Mouse (Mus musculus) embryonic facial prominence, embryonic 14.5 days (tissue): ENCODE results near the gene Mbd5. TPM values are rescaled to one million over a fixed set of nuclear protein-coding genes. Genes with fewer than 3 reads are reported as not detected.
"Not testable (repeated sequence)": the region's sequence is repeated elsewhere in the genome, so short reads cannot be mapped to it uniquely, and the experiment has no call there.

Source experiments
- ATAC-seq: fragments of 200-750 bp; cut with Nextera tagmentation; 2 replicates; pipeline ENCODE4 v1.8.0; 2017; ENCODE audit warnings: low read depth, moderate number of reproducible peaks, moderate TSS enrichment
- DNase-seq: peaks from one replicate; pipeline ENCODE4 v3.0.0-alpha.2; 2015; ENCODE audit warnings: low spot score
- H3K27ac ChIP-seq: fragments of 300-500 bp; sonication (generic); replicated peaks from 2 replicates; pipeline ENCODE4 v1.5.1; 2014; ENCODE audit warnings: low read depth, mild to moderate bottlenecking, low read length, moderate library complexity
- H3K27me3 ChIP-seq: fragments of 300-500 bp; sonication (generic); replicated peaks from 2 replicates; pipeline ENCODE4 v1.6.1; 2014; ENCODE audit warnings: low read length; ENCODE audit not compliant: control insufficient read depth, insufficient read depth
- H3K36me3 ChIP-seq: fragments of 300-500 bp; sonication (generic); 2 replicates; pipeline ENCODE4 v1.6.1; 2014; ENCODE audit warnings: low read length, mixed read lengths; ENCODE audit not compliant: control insufficient read depth, insufficient read depth
- H3K4me1 ChIP-seq: fragments of 300-500 bp; sonication (generic); 2 replicates; pipeline ENCODE4 v1.6.1; 2014; ENCODE audit warnings: antibody characterized with exemption, low read length; ENCODE audit not compliant: control insufficient read depth, insufficient read depth
- H3K4me2 ChIP-seq: fragments of 300-500 bp; sonication (generic); 2 replicates; pipeline ENCODE4 v1.6.1; 2014; ENCODE audit warnings: low read depth, mild to moderate bottlenecking, low read length, moderate library complexity, mixed read lengths
- H3K4me3 ChIP-seq: fragments of 300-500 bp; sonication (generic); 2 replicates; pipeline ENCODE4 v1.5.1; 2014; ENCODE audit warnings: low read depth, mild to moderate bottlenecking, low read length
- H3K9ac ChIP-seq: fragments of 300-500 bp; sonication (generic); 2 replicates; pipeline ENCODE4 v1.6.1; 2014; ENCODE audit warnings: low read depth, mild to moderate bottlenecking, low read length, moderate library complexity, mixed read lengths
- H3K9me3 ChIP-seq: fragments of 300-500 bp; sonication (generic); 2 replicates; pipeline ENCODE4 v1.6.1; 2016; ENCODE audit warnings: low read length; ENCODE audit not compliant: control insufficient read depth
- WGBS: fragments of 180-500 bp; shearing (Covaris S2); extraction: QIAGEN DNeasy Blood & Tissue Kit; methylation state at CpG from one replicate; pipeline ENCODE4 v1.1.7; 2014; 5-methylcytosine and 5-hydroxymethylcytosine counted together
- polyA plus RNA-seq: library from polyadenylated mRNA; unstranded; fragments of >200 nt; fragmentation: Nextera tagmentation; extraction: Ambion mirVana; gene quantifications from 2 replicates; pipeline ENCODE4 v1.2.1, GENCODE M21; 2014

The Mbd5 gene
- polyA plus RNA-seq, 1 experiment from 2014 or later, result 23.5 TPM

DNA sequence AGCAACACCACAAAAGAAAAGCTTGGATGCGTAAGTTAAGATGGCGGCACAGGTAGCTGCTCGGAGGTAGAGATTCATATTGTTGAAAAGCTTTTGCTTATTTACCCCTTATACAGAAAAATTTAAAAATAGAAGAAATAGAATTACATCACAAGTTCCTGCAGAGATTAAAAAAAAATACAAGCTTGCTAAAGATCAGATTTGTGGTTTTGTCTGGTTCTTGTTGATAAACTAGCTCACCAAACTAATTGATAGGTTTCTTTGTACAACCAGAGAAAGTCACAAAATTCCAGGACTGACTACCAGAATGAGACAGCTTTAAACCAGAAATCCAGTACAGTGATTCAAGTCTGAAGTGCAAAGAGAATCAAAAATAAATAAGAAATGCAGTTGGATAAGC is 242.4 kb downstream of the Mbd5 start:
- DNase-seq (no peak), ATAC-seq (no peak)
- no peaks in the 10 kb centered on the region for H3K4me1 ChIP-seq
- H3K27me3 ChIP-seq, result no peaks in the 10 kb centered on the region
- H3K4me2 ChIP-seq, result no peak overlapping the region
- no peak overlapping the region for H3K27ac ChIP-seq
- no peak overlapping the region for H3K4me3 ChIP-seq
- H3K9me3 ChIP-seq, result no peaks in the 10 kb centered on the region
- H3K9ac ChIP-seq, result no peak overlapping the region
- H3K36me3 ChIP-seq, result no peaks in the 10 kb centered on the region
- 93% methylated on average over 3 of the region's 3 CpGs for WGBS

GRCm38 (mm10) chr2:49204081-49204480 is 254.8 kb downstream of the Mbd5 start:
- Histone ChIP-seq H3K9me3 (no peaks in the 10 kb centered on the region), H3K4me2 (no peak overlapping the region), H3K27ac (no peak overlapping the region), H3K27me3 (no peaks in the 10 kb centered on the region), H3K9ac (no peak overlapping the region), H3K36me3 (no peaks in the 10 kb centered on the region), H3K4me3 (no peak overlapping the region), H3K4me1 (no peaks in the 10 kb centered on the region)
- DNase-seq (no peak), ATAC-seq (no peak)
- 61% methylated on average over 1 of the region's 1 CpGs for WGBS

- not testable (repeated sequence) for H3K4me1 ChIP-seq
- WGBS, result 85% methylated on average over 1 of the region's 1 CpGs
These were observed 256.4 kb downstream of the Mbd5 start for GRCm38 (mm10) chr2:49205692-49206091.

DNA sequence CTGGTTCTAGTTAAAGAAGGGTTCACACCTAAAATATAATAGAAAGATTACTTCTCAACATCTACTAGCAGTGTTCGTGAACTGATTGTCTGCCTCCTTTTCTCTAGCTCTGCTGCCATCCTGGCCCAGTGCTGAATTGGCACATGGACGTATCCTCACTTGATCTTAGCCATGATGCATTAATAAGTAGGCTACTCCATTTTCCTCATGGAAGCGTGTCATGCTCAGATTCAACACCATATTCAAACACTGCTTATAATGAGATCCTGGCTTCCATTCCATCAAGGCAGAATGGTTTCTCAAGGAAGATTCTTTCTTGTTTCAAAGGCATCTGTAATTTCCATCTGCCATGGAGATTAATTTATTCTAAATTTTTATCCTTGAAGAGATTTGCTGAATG is 260.0 kb downstream of the Mbd5 start:
- Histone ChIP-seq H3K4me1 (no peaks in the 10 kb centered on the region), H3K27ac (no peak overlapping the region), H3K9me3 (no peaks in the 10 kb centered on the region), H3K27me3 (no peaks in the 10 kb centered on the region), H3K9ac (no peak overlapping the region), H3K36me3 (no peaks in the 10 kb centered on the region), H3K4me3 (no peak overlapping the region), H3K4me2 (no peak overlapping the region)
- 89% methylated on average over 3 of the region's 3 CpGs for WGBS
- no peak for ATAC-seq
- no peak for DNase-seq

More at GRCm38 (mm10) chr2:49205692-49206091, 256.4 kb downstream of the Mbd5 start:
- DNase-seq, H3K4me2 ChIP-seq, H3K27me3 ChIP-seq, H3K9me3 ChIP-seq, ATAC-seq, H3K4me3 ChIP-seq, H3K9ac ChIP-seq, H3K27ac ChIP-seq, H3K36me3 ChIP-seq: not testable (repeated sequence)

DNA sequence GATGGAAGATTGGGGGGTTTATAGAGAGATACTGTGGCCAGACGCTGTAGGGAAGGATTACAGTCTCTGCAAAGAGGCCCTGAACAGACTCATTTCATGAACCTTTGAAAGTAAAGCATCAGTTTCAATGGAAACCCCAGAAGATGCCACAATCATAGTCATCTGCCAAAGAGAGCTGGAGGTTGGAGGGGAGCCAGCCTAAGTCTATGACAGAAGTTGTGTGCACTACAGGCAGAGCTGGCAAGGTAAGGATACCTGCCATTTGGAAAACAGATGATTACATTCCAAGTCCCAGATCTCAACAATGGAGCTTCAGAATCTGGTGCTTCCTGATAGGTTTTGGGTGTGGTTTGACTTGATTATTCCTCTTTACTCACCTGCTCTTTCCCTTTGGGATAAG is 261.1 kb downstream of the Mbd5 start:
- DNase-seq (no peak), ATAC-seq (no peak)
- Histone ChIP-seq H3K4me3 (no peak overlapping the region), H3K36me3 (no peaks in the 10 kb centered on the region), H3K9ac (no peak overlapping the region), H3K27me3 (no peaks in the 10 kb centered on the region), H3K27ac (no peak overlapping the region), H3K9me3 (no peaks in the 10 kb centered on the region), H3K4me2 (no peak overlapping the region), H3K4me1 (no peaks in the 10 kb centered on the region)
- WGBS, result 93% methylated on average over 1 of the region's 1 CpGs

DNA sequence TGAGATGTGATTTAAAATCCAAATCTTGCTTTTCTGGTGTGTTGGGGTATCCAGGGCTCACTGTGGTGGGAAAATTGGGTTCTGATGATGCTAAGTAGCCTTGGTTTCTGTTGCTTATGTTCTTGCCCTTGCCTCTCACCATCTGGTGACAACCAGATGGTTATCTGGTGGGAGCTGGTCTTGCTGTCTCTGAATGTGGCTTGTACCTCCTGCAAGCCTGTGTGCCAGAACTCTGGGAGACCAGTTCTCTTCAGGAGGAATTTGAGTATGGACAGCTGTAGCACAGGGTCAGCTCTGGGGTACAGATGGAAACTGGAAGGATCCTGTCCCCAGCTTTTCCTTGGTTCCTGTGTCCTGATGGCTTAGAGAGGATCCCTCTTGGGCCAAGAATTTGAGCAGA is 280.4 kb downstream of the Mbd5 start:
- Histone ChIP-seq H3K9ac (no peak overlapping the region), H3K27me3 (no peaks in the 10 kb centered on the region), H3K4me2 (no peak overlapping the region), H3K27ac (no peak overlapping the region), H3K4me3 (no peak overlapping the region), H3K36me3 (no peaks in the 10 kb centered on the region), H3K4me1 (no peaks in the 10 kb centered on the region), H3K9me3 (no peaks in the 10 kb centered on the region)
- no peak for ATAC-seq
- DNase-seq, result no peak

DNA sequence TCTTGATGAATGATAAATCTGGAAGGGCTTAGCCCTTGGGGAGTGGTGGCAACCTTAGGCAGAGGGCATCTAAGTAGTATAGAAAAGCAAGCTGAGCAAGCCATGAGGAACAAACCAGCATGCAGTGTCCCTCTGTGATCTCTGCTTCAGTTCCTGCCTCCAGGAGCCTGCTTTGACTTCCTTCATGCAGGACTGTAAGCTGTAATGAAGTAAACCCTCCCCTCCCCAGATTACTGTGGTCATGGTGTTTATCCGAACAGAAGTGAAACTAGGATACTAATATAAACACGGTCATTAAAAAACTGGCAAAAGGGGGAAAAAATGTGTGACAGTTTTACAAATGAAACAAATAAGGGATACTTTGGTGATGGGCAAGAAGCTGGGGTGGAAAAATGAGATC is 284.8 kb downstream of the Mbd5 start:
- Histone ChIP-seq H3K9ac (no peak overlapping the region), H3K27ac (no peak overlapping the region), H3K4me1 (no peaks in the 10 kb centered on the region), H3K36me3 (no peaks in the 10 kb centered on the region), H3K4me3 (no peak overlapping the region), H3K4me2 (no peak overlapping the region), H3K27me3 (no peaks in the 10 kb centered on the region), H3K9me3 (0 out of 2 replicates have a peak, but pooled peaks cover 4% of the 10 kb centered on the region)
- no peak for DNase-seq
- WGBS, result 75% methylated on average over 2 of the region's 2 CpGs
- ATAC-seq, result no peak

DNA sequence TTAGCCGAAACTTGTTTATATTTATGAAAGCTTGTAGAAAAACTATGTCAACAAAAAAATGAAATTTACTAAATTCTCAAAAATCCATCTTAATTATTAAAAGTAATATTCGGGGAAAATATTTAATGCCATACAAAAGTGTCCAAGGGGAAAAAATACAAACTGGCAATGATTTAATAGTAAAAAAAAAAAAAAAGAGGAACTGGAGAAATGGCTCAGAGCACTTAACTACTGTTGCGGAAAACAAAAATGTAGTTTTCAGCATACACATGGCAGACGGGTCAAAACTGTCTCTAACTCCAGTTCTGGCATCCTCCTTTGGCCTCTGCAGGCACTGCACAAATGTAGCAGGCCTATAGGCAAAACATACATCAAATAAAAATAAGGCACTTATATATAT is 292.4 kb downstream of the Mbd5 start:
- Histone ChIP-seq H3K4me2 (no peak overlapping the region), H3K4me3 (no peak overlapping the region), H3K27ac (no peak overlapping the region), H3K9me3 (no peaks in the 10 kb centered on the region), H3K4me1 (no peaks in the 10 kb centered on the region), H3K9ac (no peak overlapping the region), H3K36me3 (no peaks in the 10 kb centered on the region), H3K27me3 (no peaks in the 10 kb centered on the region)
- WGBS, result 85% methylated on average over 4 of the region's 4 CpGs
- DNase-seq, result no peak
- no peak for ATAC-seq

- H3K4me2 ChIP-seq, result no peak overlapping the region
- no peak overlapping the region for H3K4me3 ChIP-seq
- H3K4me1 ChIP-seq, result no peaks in the 10 kb centered on the region
- ATAC-seq, result no peak
- H3K9ac ChIP-seq, result no peak overlapping the region
- H3K27me3 ChIP-seq, result no peaks in the 10 kb centered on the region
- DNase-seq, result no peak
- H3K36me3 ChIP-seq, result no peaks in the 10 kb centered on the region
- 56% methylated on average over 2 of the region's 2 CpGs for WGBS
- H3K9me3 ChIP-seq, result no peaks in the 10 kb centered on the region
- H3K27ac ChIP-seq, result no peak overlapping the region
These were observed 314.8 kb downstream of the Mbd5 start for GRCm38 (mm10) chr2:49264092-49264491.
